Mouse (Mus musculus) 3134 (cell line): ENCODE data around the gene Gm10696.
"Not testable (repeated sequence)": the region's sequence is repeated elsewhere in the genome, so short reads cannot be mapped to it uniquely, and the experiment has no call there.

ENCODE experiments used
- DNase-seq: peaks from one replicate; pipeline ENCODE4 v3.0.0-alpha.2; 2011; ENCODE audit warnings: low spot score; ENCODE audit not compliant: insufficient read length; ENCODE audit errors: extremely low read depth

Gene Gm10696

DNA sequence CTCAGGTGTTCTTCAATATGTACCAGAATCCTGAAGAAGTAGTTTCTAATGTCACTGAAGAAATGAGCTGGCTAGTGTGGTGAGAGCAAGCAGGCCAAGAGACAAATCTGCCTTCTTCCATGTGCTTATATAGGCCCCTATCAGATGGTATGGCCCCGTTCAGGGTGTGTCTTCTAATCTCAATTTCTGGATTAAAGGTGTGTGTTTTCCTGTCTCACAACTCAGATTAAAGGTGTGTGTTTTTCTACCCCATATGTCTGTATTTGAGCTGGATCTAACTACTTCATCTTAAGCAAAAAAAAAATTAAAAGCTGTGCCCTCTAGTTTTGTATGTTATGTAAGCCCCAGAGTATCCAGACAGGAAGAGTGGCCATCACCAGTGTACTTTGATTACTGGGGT lies at the start of gene Gm10696:
TSS of gene Gm10696 (minus strand) at position 101 of the 400 bp plus-strand sequence.
- DNase-seq, result not testable (repeated sequence)

DNA sequence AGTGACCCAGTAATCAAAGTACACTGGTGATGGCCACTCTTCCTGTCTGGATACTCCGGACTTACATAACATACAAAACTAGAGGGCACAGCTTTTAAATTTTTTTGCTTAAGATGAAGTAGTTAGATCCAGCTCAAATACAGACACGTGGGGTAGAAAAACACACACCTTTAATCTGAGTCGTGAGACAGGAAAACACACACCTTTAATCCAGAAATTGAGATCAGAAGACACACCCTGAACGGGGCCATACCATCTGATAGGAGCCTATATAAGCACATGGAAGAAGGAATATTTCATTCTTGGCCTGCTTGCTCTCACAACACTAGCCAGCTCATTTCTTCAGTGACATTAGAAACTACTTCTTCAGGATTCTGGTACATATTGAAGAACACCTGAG lies 18.4 kb upstream of the Gm10696 start, which contains the start of gene Gm5286:
TSS of gene Gm5286 (plus strand) at position 301 of the 400 bp plus-strand sequence.
- DNase-seq, result not testable (repeated sequence)

DNA sequence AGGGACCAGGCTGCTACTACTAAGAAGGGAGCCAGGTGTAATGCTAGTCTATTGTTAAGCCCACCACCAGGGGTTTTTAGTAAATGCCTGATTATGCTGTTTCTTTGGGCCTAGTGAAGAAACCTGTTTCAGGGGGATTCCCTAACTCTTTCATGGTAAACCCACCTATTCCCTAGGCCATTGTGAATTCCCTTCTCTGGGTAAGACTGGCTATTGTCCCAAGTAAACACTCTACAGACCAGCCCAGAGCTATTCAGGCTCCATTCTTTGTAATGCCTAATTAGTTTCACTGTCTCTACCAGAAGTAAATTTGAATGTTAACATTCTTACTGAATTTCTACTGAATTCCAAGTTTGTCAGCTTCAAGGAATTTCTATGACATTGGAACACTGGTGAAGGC lies 10.6 kb downstream of the Gm10696 start:
- not testable (repeated sequence) for DNase-seq
